Mouse (Mus musculus) lung, postnatal 25 days (tissue): Measurements from ENCODE around the gene Olfr465-ps1.

Source experiments
- DNase-seq: peaks from one replicate; pipeline ENCODE4 v3.0.0; 2022; ENCODE audit warnings: low spot score

Olfr465-ps1 gene

GRCm38 (mm10) chr13:65137789-65138188 is at the start of gene Olfr465-ps1:
Gene Olfr465-ps1 (plus strand): TSS chr13:65138089.
- DNase-seq = no peak

GRCm38 (mm10) chr13:65095923-65096322 is 42.0 kb upstream of the Olfr465-ps1 start:
- no peak for DNase-seq

GRCm38 (mm10) chr13:65097018-65097417 is 40.9 kb upstream of the Olfr465-ps1 start:
- DNase-seq = no peak

GRCm38 (mm10) chr13:65100678-65101077 is 37.2 kb upstream of the Olfr465-ps1 start:
- no peak for DNase-seq

GRCm38 (mm10) chr13:65101232-65101631 is 36.7 kb upstream of the Olfr465-ps1 start:
- peak; percentile 12 for DNase-seq

GRCm38 (mm10) chr13:65111961-65112360 is 25.9 kb upstream of the Olfr465-ps1 start:
- DNase-seq = peak; percentile 48

- DNase-seq = peak; percentile 93
These were observed 25.3 kb upstream of the Olfr465-ps1 start, which contains the start of gene Mfsd14b for GRCm38 (mm10) chr13:65112459-65113110. Gene Mfsd14b (minus strand): TSS chr13:65112975.

- no peak for DNase-seq
These were observed 24.6 kb upstream of the Olfr465-ps1 start for GRCm38 (mm10) chr13:65113239-65113638.

- DNase-seq = no peak
These were observed 16.9 kb upstream of the Olfr465-ps1 start for GRCm38 (mm10) chr13:65120984-65121383.

- peak; percentile 23 for DNase-seq
These were observed 15.8 kb upstream of the Olfr465-ps1 start for GRCm38 (mm10) chr13:65122111-65122510.

GRCm38 (mm10) chr13:65127063-65127847 is 10.6 kb upstream of the Olfr465-ps1 start:
- no peak for DNase-seq

GRCm38 (mm10) chr13:65149940-65150339 is 12.1 kb downstream of the Olfr465-ps1 start, which contains the start of gene Olfr466:
Gene Olfr466 (plus strand): TSS chr13:65150240.
- no peak for DNase-seq

- no peak for DNase-seq
These were observed 36.2 kb downstream of the Olfr465-ps1 start for GRCm38 (mm10) chr13:65174102-65174501.

GRCm38 (mm10) chr13:65175734-65176471 is 38.0 kb downstream of the Olfr465-ps1 start:
- DNase-seq = no peak

GRCm38 (mm10) chr13:65176472-65177091 is 38.7 kb downstream of the Olfr465-ps1 start:
- no peak for DNase-seq
